Mouse (Mus musculus) liver, postnatal 0 days (tissue): ENCODE data around the gene Fam111a.

ENCODE experiments used
- CTCF ChIP-seq: sonication (generic); IDR thresholded peaks from 2 replicates; pipeline ENCODE4 v1.5.1; 2016; ENCODE audit warnings: antibody characterized with exemption, low read depth
- EP300 ChIP-seq: IDR thresholded peaks from 2 replicates; pipeline ENCODE4 v1.6.1; 2016; ENCODE audit warnings: antibody characterized with exemption, low read depth, mild to moderate bottlenecking

DNA sequence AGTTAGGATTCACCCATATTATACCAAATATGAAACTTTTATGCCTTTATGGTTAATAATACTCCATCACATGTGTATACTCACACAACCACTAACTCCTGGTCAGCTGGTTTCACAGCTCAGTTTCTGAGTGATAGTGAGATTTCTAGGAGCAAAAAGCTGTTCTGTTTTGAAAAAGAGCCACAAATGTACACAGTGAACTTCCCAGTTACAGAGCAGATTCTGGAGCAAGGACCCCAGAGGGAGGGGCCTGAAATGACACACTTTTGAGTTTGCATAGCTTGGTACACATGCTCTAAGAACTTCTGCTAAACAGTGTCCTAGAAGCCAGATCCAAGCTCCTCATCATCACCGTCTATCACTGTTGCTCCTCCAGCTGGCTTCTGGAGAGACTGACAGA is 54.1 kb downstream of the Fam111a start, which contains the start of gene Gm4952:
- TF ChIP-seq CTCF (no peak), EP300 (no peak)
